Mouse (Mus musculus): Measurements from ENCODE around the gene Pin4. TPM values are rescaled to one million over a fixed set of nuclear protein-coding genes. Genes with fewer than 3 reads are reported as not detected.

The Pin4 gene
- total RNA-seq, 2 experiments from 2014 or later: 34.4 to 39.2 TPM

DNA sequence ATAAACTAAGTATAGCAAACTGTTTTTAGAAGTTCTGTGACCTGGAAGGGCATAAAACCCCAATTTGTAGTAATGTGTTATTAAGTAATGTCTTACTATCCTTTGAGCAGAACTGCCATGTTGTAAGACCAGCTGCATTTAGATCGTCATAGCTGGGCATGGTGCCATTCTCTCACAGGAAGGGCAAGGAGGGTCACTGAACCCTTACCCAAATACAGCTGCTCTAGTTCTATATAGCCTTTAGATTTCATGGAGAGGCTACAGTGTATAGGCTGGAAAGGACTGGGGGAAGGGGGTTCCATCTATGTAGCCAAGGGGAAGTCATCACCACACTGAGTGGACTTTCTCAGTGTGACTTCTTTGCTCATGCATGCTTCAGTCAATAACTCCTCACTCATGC lies 21.9 kb downstream of the Pin4 start:
- DNase-seq (ENCODE audit: low spot score in 2 of 2): no peak

DNA sequence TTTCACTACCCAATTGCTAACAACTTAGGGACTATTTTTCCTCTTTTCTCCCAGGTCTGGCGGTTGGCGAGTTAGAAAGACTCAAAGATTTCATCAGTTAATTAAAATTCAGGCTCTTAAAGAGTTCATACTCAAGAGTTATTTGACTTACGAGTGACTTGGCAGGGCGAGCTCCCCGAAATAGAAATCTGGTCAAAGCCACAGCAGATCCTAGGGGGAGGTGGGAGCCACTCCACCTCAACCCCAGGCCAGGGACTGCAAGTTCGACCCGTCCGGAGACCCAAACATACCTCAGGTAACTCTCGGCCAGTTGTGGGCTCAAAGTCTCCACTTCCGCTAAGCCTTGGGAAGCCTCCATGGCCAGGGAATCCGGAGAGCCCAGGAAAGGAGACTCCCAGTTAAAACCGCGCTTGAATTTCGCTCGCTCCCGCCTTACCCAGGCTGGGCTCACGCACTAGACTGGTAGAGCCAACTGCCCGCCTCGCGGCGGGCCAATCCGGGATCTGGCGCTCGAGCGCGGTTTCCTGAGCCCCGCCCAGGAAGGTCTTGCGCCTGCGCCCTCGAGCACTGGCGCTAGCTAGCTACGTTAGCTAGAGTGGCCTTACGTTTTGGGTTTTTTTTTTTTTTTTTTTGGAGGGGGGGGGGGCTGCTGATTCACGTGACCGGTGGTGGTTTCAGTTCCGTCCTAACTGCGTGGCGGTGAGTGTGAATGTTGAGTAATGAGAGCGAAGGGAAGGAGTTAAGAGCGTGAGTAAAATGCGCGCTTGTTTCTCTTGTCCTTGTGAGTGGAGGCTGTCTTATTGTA lies 37.6 kb downstream of the Pin4 start, which contains the start of gene Ercc6l:
Ercc6l (minus strand) TSS at position 474 of the 805 bp plus-strand sequence.
- DNase-seq (ENCODE audit: low spot score in 2 of 2): peak; percentile 78 to 88

DNA sequence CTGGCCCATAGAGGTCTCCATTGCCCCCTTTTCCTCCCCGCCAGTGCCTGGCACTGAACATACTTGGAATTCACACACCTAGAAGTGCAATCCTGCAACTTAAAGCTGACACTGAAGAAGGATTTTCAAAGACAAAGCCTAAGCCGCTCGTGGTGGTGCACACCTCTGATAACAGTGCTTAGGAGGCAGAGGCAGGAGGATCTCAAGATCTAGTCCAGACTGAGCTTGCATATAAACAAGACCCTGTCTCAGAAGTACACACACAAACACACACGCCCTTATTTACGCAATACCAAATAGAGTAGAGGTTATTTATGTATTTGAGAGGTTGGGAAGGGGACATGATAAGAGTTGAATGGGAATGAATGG lies 38.2 kb downstream of the Pin4 start:
- DNase-seq (ENCODE audit: low spot score in 2 of 2): no peak

DNA sequence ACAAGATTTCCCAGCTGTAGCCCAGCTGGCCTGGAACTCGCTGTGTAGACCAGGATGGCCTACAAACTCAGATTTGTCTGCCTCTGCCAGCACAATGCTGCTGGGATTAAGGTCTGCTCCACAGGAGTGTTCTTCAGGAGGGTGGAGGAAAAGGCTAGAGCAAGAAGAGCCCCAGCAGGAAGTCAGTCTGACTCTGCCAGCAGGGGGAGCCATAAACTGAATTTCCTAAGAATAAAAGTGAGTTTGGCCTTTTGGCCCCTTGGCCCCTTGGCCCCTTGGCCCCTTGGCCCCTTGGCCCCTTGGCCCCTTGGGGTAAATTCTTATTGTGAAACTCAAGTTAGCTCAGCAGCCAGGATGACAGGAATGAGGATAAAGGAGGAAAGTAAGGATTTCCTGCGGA lies 40.5 kb downstream of the Pin4 start:
- DNase-seq (ENCODE audit: low spot score in 2 of 2): no peak

DNA sequence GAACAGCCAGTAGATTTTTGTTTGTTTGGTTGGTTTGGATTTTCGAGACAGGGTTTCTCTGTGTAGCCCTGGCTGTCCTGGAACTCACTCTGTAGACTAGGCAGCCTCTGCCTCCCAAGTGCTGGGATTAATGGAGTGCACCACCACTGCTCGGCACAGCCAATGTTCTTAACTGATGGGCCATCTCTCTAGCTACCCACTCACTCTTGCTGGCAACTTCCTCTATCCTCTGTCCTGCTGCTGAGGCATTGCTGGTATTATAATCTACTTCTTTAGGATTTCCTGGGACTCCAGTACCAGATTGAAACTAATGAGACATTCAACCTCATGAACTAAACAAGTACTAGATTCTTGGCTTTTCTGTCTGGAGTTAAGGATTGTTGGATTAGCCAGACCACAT lies 41.3 kb downstream of the Pin4 start:
- no peak for DNase-seq (ENCODE audit: low spot score in 2 of 2)

DNA sequence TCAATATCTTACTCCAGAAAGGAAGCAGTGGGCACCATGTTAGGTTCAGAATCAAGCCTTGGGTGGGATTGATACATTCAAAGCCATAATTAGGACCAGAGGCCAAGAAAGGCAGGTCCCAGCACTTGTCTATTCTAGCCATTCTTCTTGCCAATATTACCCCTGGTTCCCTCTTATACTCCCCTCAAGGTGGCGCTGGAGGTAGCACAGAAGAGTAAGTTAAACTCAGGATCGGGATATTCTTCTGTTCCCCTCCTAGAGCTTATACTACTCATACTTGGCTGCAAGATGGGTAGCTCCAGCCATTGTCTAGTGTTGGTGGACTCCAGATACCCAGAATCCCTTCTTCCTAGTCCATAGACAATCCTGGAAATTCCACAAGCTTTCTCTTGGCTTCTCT lies 43.8 kb downstream of the Pin4 start:
- no peak for DNase-seq (ENCODE audit: low spot score in 2 of 2)

DNA sequence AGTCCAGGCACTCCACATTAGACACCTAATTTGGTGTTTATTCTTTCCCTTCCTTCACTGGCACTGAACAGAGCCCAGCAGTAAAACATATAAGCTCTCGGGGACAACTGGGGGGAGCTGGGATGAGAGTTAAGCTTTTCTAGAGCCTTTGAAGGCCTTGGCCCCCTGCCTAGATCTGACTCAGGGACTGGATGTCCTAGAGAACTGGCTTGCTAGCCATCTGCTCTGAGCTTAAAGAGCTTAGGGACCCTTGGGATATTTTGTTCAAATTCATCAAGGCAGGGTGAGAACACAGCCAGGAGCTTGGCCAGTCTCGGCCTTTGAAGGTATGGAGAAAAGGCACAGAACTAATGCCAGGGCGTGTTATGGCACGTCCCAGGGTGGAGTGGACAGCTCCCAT lies 44.3 kb downstream of the Pin4 start:
- DNase-seq (ENCODE audit: low spot score in 2 of 2): no peak

DNA sequence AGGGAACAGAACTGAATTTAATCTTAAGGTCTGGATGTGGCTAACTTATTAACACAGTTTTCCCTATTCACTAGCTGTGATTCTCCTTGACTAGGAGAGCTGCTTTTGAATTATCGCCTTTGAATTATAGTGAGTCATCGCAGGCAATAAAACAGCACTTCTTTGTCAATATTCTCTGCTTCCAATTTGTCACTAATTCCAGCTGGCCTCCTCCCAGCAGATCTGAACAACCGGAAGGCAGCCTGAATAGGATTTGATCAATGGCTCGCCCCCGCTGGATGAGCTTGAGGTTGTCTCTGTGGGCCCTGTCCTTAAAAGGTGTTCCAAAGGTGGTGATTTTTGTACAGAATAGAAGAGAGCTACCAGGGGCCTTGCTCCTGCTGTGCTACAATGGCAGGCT lies 47.3 kb downstream of the Pin4 start:
- peak; percentile 22 to 54 for DNase-seq (ENCODE audit: low spot score in 2 of 2)

DNA sequence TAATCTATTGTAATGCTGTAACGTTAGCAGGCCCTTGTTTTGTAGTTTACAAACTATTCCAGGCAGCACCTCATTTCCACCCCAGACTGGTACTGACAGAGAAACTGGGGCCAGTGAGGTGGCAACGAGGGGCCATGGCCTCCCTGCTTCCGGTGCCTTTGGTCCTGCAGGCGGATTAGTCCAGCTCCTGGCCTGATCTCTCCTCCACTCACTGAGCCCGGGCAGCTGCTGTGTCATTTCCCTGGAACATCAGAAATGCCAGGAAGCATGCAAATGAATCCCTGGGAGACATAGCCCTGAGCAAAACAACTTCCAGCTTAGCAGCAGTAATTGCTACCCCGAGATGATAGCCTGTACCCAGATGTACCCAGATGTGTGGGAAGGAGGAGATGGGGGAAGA lies 47.7 kb downstream of the Pin4 start:
- no peak for DNase-seq (ENCODE audit: low spot score in 2 of 2)

DNA sequence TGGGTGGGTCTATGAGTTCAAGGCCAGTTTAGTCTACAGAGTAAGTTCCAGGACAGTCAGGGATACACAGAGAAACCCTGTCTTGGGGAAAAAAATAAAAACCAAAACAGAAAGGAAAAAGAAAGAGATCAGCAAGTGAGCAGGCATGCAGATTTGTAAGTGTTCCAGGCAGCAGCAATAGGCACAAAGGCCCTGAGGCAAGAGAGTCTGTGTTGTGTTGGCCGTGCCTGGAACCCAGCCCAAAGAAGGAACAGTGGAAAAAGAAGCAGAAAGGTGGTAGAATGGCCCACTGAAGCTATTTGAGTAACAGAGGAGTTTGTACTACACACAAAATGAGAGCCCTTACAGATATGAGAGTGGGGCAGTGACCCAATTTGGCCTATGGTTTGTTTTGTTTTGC lies 50.5 kb downstream of the Pin4 start:
- DNase-seq (ENCODE audit: low spot score in 2 of 2): no peak

DNA sequence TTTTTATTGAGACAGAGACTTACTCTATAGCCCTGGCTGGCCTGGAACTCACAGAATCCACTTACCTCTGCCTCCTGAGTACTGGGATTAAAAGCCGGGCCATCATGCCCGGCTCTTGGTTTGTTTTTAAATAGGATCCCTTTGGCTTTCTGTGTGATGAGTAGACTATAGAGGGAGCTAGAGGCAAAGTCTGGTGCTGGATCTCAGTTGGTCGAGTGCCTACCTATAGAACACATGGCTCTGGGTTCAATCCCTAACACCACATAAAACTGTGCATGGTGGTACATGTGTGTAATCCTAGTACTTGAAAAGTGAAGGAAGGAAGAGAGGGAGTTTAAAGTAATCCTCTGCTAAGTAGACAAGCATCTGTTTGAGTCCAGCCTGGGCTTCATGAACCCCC lies 50.9 kb downstream of the Pin4 start:
- no peak for DNase-seq (ENCODE audit: low spot score in 2 of 2)

DNA sequence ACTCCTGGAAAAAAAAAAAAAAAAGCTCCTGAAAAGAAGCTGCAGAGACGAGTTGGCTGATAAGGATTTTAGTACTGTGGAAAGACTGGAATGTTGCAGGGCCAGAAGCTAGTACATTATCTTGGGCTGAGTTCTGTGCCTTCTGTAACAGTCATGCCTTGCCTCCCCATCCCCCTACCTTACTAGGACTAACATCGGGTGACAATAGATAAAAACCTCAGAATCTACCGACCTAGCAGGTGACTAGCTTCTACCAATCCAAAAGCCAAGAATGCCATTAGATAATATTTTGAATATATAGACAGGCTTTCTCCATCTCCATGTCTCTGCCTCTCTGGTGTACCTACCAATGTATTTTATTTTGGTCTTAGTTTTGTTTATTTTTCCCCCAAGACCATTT lies 51.7 kb downstream of the Pin4 start:
- no peak for DNase-seq (ENCODE audit: low spot score in 2 of 2)

DNA sequence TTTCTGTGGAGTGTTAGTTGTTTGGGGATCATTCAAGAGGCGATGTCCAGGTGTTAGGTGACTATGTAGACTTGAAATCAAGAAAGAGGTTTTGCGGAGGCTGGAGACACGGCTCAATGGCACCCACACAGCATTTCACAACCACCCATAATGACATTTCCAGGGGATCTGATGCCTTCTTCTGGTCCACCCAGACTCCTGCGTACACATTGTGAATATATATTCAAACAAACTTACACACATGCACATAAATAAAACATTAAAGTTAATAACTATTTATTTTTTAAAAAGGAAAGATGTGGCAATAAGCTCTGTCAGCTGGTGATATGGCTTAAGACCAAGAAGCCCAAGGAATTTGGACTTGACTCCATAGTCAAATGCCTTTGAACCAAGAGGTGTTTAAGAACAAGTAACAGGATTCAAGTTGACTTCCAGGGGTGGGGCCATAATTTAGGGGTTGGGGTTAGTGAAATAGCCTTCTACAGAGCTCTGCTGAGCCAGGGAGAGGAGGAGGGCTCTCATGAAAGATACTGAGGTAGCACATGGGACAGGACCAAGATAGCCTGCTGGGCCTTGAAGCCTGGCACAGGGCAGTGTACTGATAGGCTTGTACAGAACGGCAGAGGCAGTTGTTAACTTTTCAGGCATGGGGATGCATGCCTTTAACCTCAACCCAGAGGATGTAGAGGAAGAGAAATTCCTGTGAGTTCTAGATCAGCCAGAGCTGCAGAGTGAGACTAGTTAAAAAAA lies 56.5 kb downstream of the Pin4 start:
- no peak for DNase-seq (ENCODE audit: low spot score in 2 of 2)

Other genes with a start within 250 kb of the Pin4 start
- gene Rtl5, start 48.1 kb upstream of the Pin4 start, total RNA-seq (2021): 10 to 100 TPM in 1 of 2 experiments, 1 to 10 TPM in 1; 8.9 to 10.1 TPM
- under 1 TPM; 0.29 to 0.62 TPM for gene Ercc6l, start 37.6 kb downstream of the Pin4 start, total RNA-seq (2021)
- gene Rps4x, start 69.9 kb downstream of the Pin4 start, total RNA-seq (2021): 100 to 1,000 TPM; 472 to 534 TPM
- gene Cited1, start 132.7 kb downstream of the Pin4 start, total RNA-seq (2021): 1 to 10 TPM; 3.5 to 4.0 TPM